17 mouse cellular contexts compared by ENCODE assay signal in the genomic region with DNA sequence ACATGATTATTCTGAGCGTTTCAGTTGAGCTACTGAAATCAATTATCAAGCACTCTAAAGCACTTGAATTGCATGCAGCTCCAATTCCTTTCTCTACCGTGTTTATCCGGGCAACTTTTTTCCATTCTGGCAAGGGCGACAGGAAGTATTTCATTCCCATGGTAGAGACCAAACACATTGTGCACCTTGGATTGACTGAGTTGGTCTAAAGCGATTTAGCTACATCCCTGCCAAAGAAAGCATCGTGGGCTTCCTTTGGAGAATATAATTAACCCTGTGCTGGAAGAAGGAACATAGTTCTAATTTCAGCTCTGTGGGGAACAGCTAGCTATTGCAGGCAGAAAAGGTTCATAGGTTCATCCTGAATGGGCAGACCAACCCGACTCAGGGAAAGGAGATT.
DNase-seq lines count a peak whose midpoint lies in the region; ATAC-seq and TF ChIP-seq lines count a peak whose summit lies in the region.
"Had no signal": no experiment of that assay in that cellular context is flagged by ENCODE, and none has a peak within 500 bp of the region (broad histone marks: within the 10 kb centered on the region; RNA-seq: fewer than 3 reads in every experiment).

No protein-coding gene starts in this region.

- ATAC-seq in forebrain, embryonic 13.5 days: no peak

- H3K36me3 ChIP-seq in heart, embryonic 10.5 days: no peaks in the 10 kb centered on the region
- no peaks in the 10 kb centered on the region for H3K36me3 ChIP-seq in forebrain, embryonic 13.5 days (ENCODE audit: poor library complexity, severe bottlenecking)
- H3K36me3 ChIP-seq: G1E; hindbrain, embryonic 15.5 days; limb, embryonic 12.5 days had no signal

- no peak overlapping the region for H3K9ac ChIP-seq in forebrain, embryonic 13.5 days
- H3K9ac ChIP-seq: hindbrain, embryonic 15.5 days; limb, embryonic 12.5 days had no signal

- no peak for TF ChIP-seq POLR2A in lung, adult 2 months (IDR thresholded peaks at IDR 0.05; ENCODE audit: borderline replicate concordance, extremely low read depth, low read depth, low read length)

- peaks cover 12% of the 10 kb centered on the region; the same call in 1 of the 2 replicates for H3K4me1 ChIP-seq in heart, embryonic 10.5 days
- H3K4me1 ChIP-seq in lung, adult 2 months (ENCODE audit: control insufficient read depth, insufficient read depth, low read length): peaks cover 6% of the 10 kb centered on the region
- H3K4me1 ChIP-seq in forebrain, embryonic 13.5 days: peaks cover 15% of the 10 kb centered on the region; the same call in 1 of the 2 replicates
- H3K4me1 ChIP-seq: hindbrain, embryonic 15.5 days had no signal

- H3K4me3 ChIP-seq in heart, embryonic 10.5 days: no peak overlapping the region
- H3K4me3 ChIP-seq in lung, adult 2 months (replicated peaks; ENCODE audit: extremely low read depth, low read depth, low read length): no peak overlapping the region
- no peak overlapping the region for H3K4me3 ChIP-seq in layer of hippocampus, adult 2 months
- no peak overlapping the region for H3K4me3 ChIP-seq in forebrain, embryonic 13.5 days
- H3K4me3 ChIP-seq: hindbrain, embryonic 15.5 days; limb, embryonic 12.5 days; myocyte had no signal

- TF ChIP-seq CTCF in lung, adult 2 months (IDR thresholded peaks at IDR 0.05; ENCODE audit: insufficient read depth, low read length): no peak
- TF ChIP-seq CTCF in layer of hippocampus, adult 2 months (conservative IDR thresholded peaks at IDR 0.05): no peak

- 73% methylated on average over 7 of the region's 7 CpGs for WGBS in heart, embryonic 10.5 days
- 27% methylated on average over 7 of the region's 7 CpGs for WGBS in lung, adult 2 months
- WGBS in forebrain, embryonic 13.5 days: 66% methylated on average over 7 of the region's 7 CpGs

- H3K27ac ChIP-seq in heart, embryonic 10.5 days: no peak overlapping the region
- H3K27ac ChIP-seq in layer of hippocampus, adult 2 months: no peak overlapping the region
- H3K27ac ChIP-seq in forebrain, embryonic 13.5 days: no peak overlapping the region
- H3K27ac ChIP-seq: hindbrain, embryonic 15.5 days; limb, embryonic 12.5 days; macrophage; stomach, postnatal 0 days had no signal

- DNase-seq in heart, adult 11 months: peak; percentile 96
- DNase-seq in heart, embryonic 10.5 days (ENCODE audit: low spot score): no peak
- peak; percentile 39 for DNase-seq in lung, postnatal 10 days
- DNase-seq in lung, adult 2 months: no peak
- DNase-seq in fibroblast of lung, adult 2 months (ENCODE audit: low read depth): peak; percentile 54
- peak; percentile 14 to 44 for DNase-seq in heart, postnatal 14 days
- no peak for DNase-seq in layer of hippocampus, adult 2 months (ENCODE audit: low spot score in 2 of 2)
- DNase-seq: adrenal gland, postnatal 25 days; cerebellum, postnatal 36 days; spleen, adult 18-20 months had no signal

- H3K4me2 ChIP-seq in forebrain, embryonic 13.5 days: no peak overlapping the region
- H3K4me2 ChIP-seq: hindbrain, embryonic 15.5 days; limb, embryonic 12.5 days had no signal

- intact Hi-C loops in heart, postnatal 14 days (cut with DNase I): no loop called here

- no peaks in the 10 kb centered on the region for H3K9me3 ChIP-seq in heart, embryonic 10.5 days
- H3K9me3 ChIP-seq in forebrain, embryonic 13.5 days (replicated peaks): no peaks in the 10 kb centered on the region
- H3K9me3 ChIP-seq: hindbrain, embryonic 15.5 days; limb, embryonic 12.5 days had no signal

- H3K27me3 ChIP-seq in heart, embryonic 10.5 days (ENCODE audit: insufficient read depth, poor library complexity, severe bottlenecking): no peaks in the 10 kb centered on the region
- H3K27me3 ChIP-seq in forebrain, embryonic 13.5 days: no peaks in the 10 kb centered on the region
- H3K27me3 ChIP-seq: hindbrain, embryonic 15.5 days; limb, embryonic 12.5 days had no signal

Comparison
In these comparisons a context has a peak if more than half of its experiments do, and no peak if none do; other contexts are left out.
1. DNase-seq: peak in heart, adult 11 months (single experiment), lung, postnatal 10 days (single experiment), fibroblast of lung, adult 2 months (single experiment) and heart, postnatal 14 days (2 of 2); none in heart, embryonic 10.5 days (single experiment), lung, adult 2 months (single experiment) and layer of hippocampus, adult 2 months (0 of 2).